Comparison of ENCODE assay signal across 23 mouse cellular contexts in the genomic region with DNA sequence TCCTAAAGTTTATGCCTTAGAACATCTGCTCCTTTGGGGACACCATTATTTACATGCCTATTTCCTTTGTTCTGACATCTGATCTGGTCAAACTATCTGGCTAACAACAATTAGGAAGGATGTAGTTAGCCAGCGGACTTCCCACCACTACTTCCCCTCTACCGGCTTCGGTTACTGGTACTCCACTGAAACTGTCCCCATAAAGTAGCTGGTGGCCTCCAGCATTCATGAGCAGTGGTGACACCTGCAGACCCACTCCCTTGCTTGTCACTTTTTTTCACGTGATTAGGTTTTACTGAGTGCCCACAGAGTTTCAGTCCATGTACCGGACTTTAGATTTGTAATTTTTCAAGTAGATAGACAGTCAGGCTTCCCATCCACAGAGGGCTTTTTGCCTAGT. TPM values are rescaled to one million over a fixed set of nuclear protein-coding genes. Genes with fewer than 3 reads are reported as not detected.
"Had no signal": no experiment of that assay in that cellular context is flagged by ENCODE, and none has a peak within 500 bp of the region (broad histone marks: within the 10 kb centered on the region; RNA-seq: fewer than 3 reads in every experiment).

No protein-coding gene starts in this region.

- H3K4me1 ChIP-seq: limb, embryonic 12.5 days; limb, embryonic 15.5 days; liver, embryonic 13.5 days; midbrain, embryonic 10.5 days had no signal

- H3K4me2 ChIP-seq: limb, embryonic 12.5 days; limb, embryonic 15.5 days; liver, embryonic 13.5 days had no signal

- H3K27ac ChIP-seq: limb, embryonic 12.5 days; limb, embryonic 15.5 days; liver, embryonic 13.5 days; midbrain, embryonic 10.5 days; stomach, postnatal 0 days had no signal

- H3K27me3 ChIP-seq: limb, embryonic 12.5 days; limb, embryonic 15.5 days; liver, embryonic 13.5 days; megakaryocyte, embryonic 14.5 days had no signal

- H3K36me3 ChIP-seq: limb, embryonic 12.5 days; limb, embryonic 15.5 days; liver, embryonic 13.5 days; midbrain, embryonic 10.5 days had no signal

- H3K4me3 ChIP-seq: limb, embryonic 12.5 days; limb, embryonic 15.5 days; liver, embryonic 13.5 days; megakaryocyte, embryonic 14.5 days; midbrain, embryonic 10.5 days had no signal

- H3K9ac ChIP-seq: limb, embryonic 12.5 days; limb, embryonic 15.5 days; liver, embryonic 13.5 days had no signal

- H3K9me3 ChIP-seq: limb, embryonic 12.5 days; limb, embryonic 15.5 days; liver, embryonic 13.5 days; megakaryocyte, embryonic 14.5 days; midbrain, embryonic 10.5 days had no signal

- DNase-seq: kidney, adult 18-20 months; kidney, adult 9 months; kidney, postnatal 14 days; kidney, postnatal 4 days; left cerebral cortex, postnatal 4 days; liver, embryonic 13.5 days; lung, adult 2 months; lung, postnatal 14 days; lung, postnatal 4 days; midbrain, embryonic 14.5 days; right cerebral cortex, adult 18-20 months; right cerebral cortex, postnatal 14 days; right cerebral cortex, postnatal 4 days; thymus, adult 2 months; thymus, postnatal 14 days had no signal

RNA-seq across cellular contexts. Expression of a gene that starts 47.5 kb away (rescaled TPM):
- total RNA-seq: layer of hippocampus, adult 18-20 months; left cerebral cortex, postnatal 14 days had no signal
- polyA plus RNA-seq: neural tube, embryonic 14.5 days had no signal
